Mouse (Mus musculus) T-helper 1 cell (primary cell): ENCODE data around the gene Cs.

Experiments
- in situ Hi-C: fragments of 300-600 bp; cut with MboI, MseI; formaldehyde crosslinking; loops from one replicate; pipeline ENCODE4 v1.15.1; 2025; ENCODE audit warnings: high pct_unique_total_duplicates

The Cs gene

DNA sequence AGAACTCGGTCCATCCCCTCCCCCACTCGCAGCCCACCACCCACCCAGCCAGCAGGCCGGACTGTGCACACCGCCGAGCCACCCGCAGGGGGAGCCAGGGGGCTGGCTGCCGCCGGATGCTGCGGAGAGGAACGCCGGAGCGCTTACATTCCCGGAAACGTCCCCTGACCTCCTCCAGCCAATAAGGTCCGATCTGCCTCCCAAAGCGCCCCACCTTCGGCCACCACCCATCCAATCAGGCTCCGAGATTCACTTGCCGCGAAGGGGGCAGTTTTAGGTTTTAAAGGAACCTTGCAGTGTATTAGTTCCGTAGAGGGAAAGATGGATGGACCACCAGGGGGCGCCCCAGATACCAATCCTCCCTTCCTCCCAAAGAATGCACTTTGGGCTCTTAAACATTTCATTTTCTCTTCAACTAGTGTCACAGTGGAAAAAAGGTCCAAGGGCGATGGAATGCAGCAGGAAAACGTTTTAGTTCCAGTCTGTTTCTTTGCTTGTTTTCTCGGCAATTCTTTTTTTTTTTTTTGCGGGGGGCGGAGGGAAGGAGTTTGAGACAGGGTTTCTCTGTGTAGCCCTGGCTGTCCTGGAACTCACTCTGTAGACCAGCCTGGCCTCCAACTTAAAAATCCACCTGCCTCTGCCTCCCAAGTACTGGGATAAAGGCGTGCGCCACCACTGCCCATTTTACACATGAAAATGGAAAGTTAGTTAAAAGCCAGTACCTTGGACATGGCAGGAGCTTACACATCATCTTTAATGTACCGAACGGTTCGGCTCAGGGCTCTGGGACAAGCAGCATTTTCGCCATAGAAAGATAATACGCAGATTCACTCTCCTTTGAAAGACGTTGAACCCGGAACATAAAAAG is 72.4 kb downstream of the Cs start:
- in situ Hi-C loops = no loop called here

- in situ Hi-C loops = no loop called here
Observed at GRCm38 (mm10) chr10:128410560-128410845, 73.0 kb downstream of the Cs start.

GRCm38 (mm10) chr10:128411211-128412054 is 73.9 kb downstream of the Cs start, which contains the start of the genes Nabp2 and Rnf41:
TSS of gene Nabp2 (minus strand) at chr10:128411492.
TSS of gene Rnf41 (plus strand) at chr10:128411657.
- in situ Hi-C loops = no loop called here

- in situ Hi-C loops = no loop called here
Observed at GRCm38 (mm10) chr10:128412055-128412381, 74.5 kb downstream of the Cs start.
